Mouse (Mus musculus) lung, postnatal 0 days (tissue): ENCODE data around the gene Islr.

Experiments used
- CTCF ChIP-seq: IDR thresholded peaks from 2 replicates; pipeline ENCODE4 v1.5.1; 2016; ENCODE audit warnings: antibody characterized with exemption, mild to moderate bottlenecking
- EP300 ChIP-seq: IDR thresholded peaks from 2 replicates; pipeline ENCODE4 v1.6.1; 2016; ENCODE audit warnings: antibody characterized with exemption, mild to moderate bottlenecking, control low read depth

DNA sequence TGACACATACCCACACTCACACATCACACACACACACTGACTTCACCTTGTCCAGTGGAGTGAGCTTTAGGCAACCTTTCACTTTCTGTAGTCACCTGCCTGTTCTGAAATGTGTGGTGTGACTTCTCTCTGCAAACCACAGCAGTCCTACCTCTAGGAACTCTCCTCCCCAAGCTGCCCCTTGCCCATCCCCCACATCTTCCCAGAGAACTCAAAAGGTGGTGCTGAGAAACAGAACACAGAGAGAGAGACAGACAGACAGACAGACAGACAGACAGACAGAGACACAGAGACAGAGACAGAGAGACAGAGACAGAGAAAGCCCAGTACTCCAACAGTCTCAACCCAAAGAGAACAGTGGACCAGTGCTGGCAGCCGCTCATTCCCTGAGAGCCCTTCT is 8.4 kb downstream of the Islr start:
- TF ChIP-seq CTCF (no peak), EP300 (no peak)
